Mouse (Mus musculus) left cerebral cortex, adult 9 months (tissue): ENCODE data around the gene Slc7a6os.

Source experiments
- DNase-seq, 2 experiments: peaks; one replicate each; pipeline ENCODE4 v3.0.0; 2022; ENCODE audit warnings: low spot score in 2 of 2

Slc7a6os gene

GRCm38 (mm10) chr8:106177594-106177993 lies 33.1 kb downstream of the Slc7a6os start:
- no peak for DNase-seq

GRCm38 (mm10) chr8:106176891-106177290 lies 33.8 kb downstream of the Slc7a6os start:
- DNase-seq = no peak

- no peak for DNase-seq
Measured at GRCm38 (mm10) chr8:106173566-106173965, 37.2 kb downstream of the Slc7a6os start.

- no peak for DNase-seq
Measured at GRCm38 (mm10) chr8:106169934-106170480, 40.7 kb downstream of the Slc7a6os start.

- no peak for DNase-seq
Measured at GRCm38 (mm10) chr8:106169017-106169933, 41.5 kb downstream of the Slc7a6os start.

GRCm38 (mm10) chr8:106168356-106169016 lies 42.2 kb downstream of the Slc7a6os start, which contains the start of gene Slc7a6:
Gene Slc7a6, plus strand, starts transcription at chr8:106168857.
- DNase-seq = peak; percentile 65 to 86

GRCm38 (mm10) chr8:106165460-106165859 lies 45.3 kb downstream of the Slc7a6os start:
- peak in 1 of 2 experiments; percentile 84 for DNase-seq

GRCm38 (mm10) chr8:106163251-106163650 lies 47.5 kb downstream of the Slc7a6os start:
- DNase-seq = no peak

- no peak for DNase-seq
Measured at GRCm38 (mm10) chr8:106159876-106160275, 50.9 kb downstream of the Slc7a6os start.

- DNase-seq = no peak
Measured at GRCm38 (mm10) chr8:106158381-106158780, 52.4 kb downstream of the Slc7a6os start.

GRCm38 (mm10) chr8:106157419-106157818 lies 53.3 kb downstream of the Slc7a6os start:
- no peak for DNase-seq

- DNase-seq = no peak
Measured at GRCm38 (mm10) chr8:106152876-106153275, 57.9 kb downstream of the Slc7a6os start.

GRCm38 (mm10) chr8:106151041-106151440 lies 59.7 kb downstream of the Slc7a6os start:
- no peak for DNase-seq
